13 mouse cellular contexts compared by ENCODE assay signal in the genomic region with DNA sequence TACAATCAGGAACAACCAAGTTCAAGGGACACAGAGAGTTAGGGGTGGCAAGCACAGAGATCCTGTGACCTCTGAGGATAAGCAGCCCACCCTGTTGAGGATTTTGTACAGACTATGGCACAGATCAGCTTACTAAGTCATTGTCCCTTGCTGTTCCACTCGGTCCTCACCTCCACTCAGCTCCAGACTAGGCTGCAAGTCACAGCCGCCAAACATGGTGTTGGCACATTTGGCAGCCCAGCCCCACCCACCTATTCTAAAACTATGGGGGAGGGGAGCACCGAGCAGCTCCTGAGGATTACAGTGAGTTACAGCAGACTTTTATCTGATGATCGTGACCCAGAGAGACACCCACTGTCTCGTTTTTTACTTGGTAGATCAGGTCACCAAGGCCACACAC.
"Had no signal": no experiment of that assay in that cellular context is flagged by ENCODE, and none has a peak within 500 bp of the region (broad histone marks: within the 10 kb centered on the region; RNA-seq: fewer than 3 reads in every experiment).

No protein-coding gene starts in this region.

- H3K27me3 ChIP-seq: limb, embryonic 15.5 days; neural tube, embryonic 15.5 days had no signal

- ATAC-seq: midbrain, embryonic 13.5 days had no signal

- H3K4me3 ChIP-seq: limb, embryonic 15.5 days; midbrain, embryonic 13.5 days; myocyte; neural tube, embryonic 15.5 days had no signal

- H3K36me3 ChIP-seq: limb, embryonic 15.5 days; midbrain, embryonic 13.5 days; neural tube, embryonic 15.5 days had no signal

- H3K9me3 ChIP-seq: limb, embryonic 15.5 days; midbrain, embryonic 13.5 days; neural tube, embryonic 15.5 days had no signal

- H3K27ac ChIP-seq: kidney, postnatal 0 days; limb, embryonic 15.5 days; liver, embryonic 14.5 days; midbrain, embryonic 13.5 days; neural tube, embryonic 15.5 days had no signal

- DNase-seq: kidney, adult 9 months; kidney, postnatal 36 days; left cerebral cortex, postnatal 4 days; lung, adult 18-20 months; right cerebral cortex, postnatal 25 days; thymus, adult 18-20 months; thymus, postnatal 14 days had no signal

- H3K4me2 ChIP-seq: limb, embryonic 15.5 days; midbrain, embryonic 13.5 days; neural tube, embryonic 15.5 days had no signal

- H3K9ac ChIP-seq: limb, embryonic 15.5 days; liver, embryonic 14.5 days; midbrain, embryonic 13.5 days; neural tube, embryonic 15.5 days had no signal
